Mouse (Mus musculus): ENCODE results near the gene Il1r2. TPM values are rescaled to one million over a fixed set of nuclear protein-coding genes. Genes with fewer than 3 reads are reported as not detected.

Il1r2 gene
- 0.31 and 0.39 TPM in 2 replicates for polyA plus RNA-seq (2015; fragmentation: Nextera tagmentation; extraction: Ambion mirVana)

DNA sequence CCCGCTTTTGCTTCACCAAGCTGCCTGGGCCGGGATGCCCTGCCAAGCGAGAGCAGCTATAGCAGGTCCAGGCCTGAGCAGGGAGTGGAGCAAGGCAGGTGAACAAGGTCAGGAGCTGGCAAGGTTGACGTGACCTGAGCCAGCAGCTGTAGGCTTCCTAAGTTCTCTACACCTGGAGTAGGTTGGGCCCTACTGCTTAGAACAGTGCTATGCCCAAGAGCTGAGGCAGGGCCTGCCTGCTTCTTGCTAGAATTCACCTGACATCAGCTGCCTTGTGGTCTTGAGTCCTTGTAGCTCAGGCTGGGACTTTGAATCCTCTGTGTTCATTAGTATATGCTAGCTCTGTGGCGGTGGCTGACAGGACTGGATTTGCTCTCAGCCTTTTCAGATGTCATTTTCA, at the start of gene Il1r2:
TSS of gene Il1r2 (plus strand) at position 301 of the 400 bp plus-strand sequence.
- no peak within 1 kb of the TSS for H3K9ac ChIP-seq
- no peak for ATAC-seq (ENCODE audit: low read depth)
- 96% methylated on average over 5 of the region's 5 CpGs for WGBS

DNA sequence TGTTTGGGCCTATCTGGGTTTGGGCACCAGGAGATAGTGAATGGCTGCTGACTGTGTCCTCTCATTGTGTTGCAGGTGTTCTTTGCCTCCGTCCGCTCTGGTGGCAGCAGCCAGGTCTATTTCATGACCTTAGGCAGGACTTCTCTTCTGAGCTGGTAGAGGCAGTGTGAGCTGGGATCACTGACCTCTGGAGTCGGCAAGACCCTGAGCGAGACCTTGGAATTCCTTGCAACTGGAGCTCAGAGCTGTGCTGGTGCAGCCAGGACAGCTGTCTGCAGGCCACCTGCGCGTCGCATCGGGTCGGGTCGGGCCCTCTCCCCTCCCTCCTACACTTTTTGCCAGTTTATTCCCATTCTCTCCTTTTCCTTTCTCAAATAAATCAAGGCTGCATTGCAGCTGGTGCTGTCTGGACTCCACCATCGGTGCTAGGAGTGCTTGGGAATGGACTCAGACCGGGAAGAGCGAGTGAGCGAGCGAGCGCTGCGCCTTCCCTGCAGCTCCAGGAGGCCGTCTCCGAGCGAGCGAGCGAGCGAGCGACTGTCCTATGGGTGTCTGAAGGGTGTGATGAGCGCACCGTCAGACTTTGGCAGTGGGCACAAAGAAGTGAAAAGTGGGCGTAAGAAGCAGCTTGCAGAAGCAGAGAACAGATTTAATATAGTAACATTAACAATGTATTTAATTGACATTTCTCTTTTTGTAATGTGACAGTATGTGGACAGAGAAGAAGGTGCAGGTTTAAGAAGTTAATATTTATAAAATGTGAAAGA, 49.1 kb upstream of the Il1r2 start:
- no peak overlapping the region for H3K27ac ChIP-seq (replicated peaks)
- H3K27me3 ChIP-seq, result no peaks in the 10 kb centered on the region
- 89% methylated on average over 27 of the region's 27 CpGs for WGBS
- ATAC-seq (ENCODE audit: low read depth), result no peak
- H3K36me3 ChIP-seq, result peaks cover 89% of the 10 kb centered on the region
- H3K4me1 ChIP-seq (replicated peaks), result no peaks in the 10 kb centered on the region
- no peak overlapping the region for H3K4me2 ChIP-seq
- H3K9ac ChIP-seq, result no peak overlapping the region
- no peak overlapping the region for H3K4me3 ChIP-seq
- H3K9me3 ChIP-seq, result no peaks in the 10 kb centered on the region

More for the DNA sequence above, at the start of gene Il1r2:
- H3K27me3 ChIP-seq, result no peaks in the 10 kb centered on the region
- H3K4me1 ChIP-seq (replicated peaks), result no peaks in the 10 kb centered on the region
- H3K4me3 ChIP-seq, result no peak within 1 kb of the TSS
- no peaks in the 10 kb centered on the region for H3K36me3 ChIP-seq
- H3K27ac ChIP-seq (replicated peaks), result no peak within 1 kb of the TSS
- H3K9me3 ChIP-seq, result no peaks in the 10 kb centered on the region
- no peak within 1 kb of the TSS for H3K4me2 ChIP-seq

DNA sequence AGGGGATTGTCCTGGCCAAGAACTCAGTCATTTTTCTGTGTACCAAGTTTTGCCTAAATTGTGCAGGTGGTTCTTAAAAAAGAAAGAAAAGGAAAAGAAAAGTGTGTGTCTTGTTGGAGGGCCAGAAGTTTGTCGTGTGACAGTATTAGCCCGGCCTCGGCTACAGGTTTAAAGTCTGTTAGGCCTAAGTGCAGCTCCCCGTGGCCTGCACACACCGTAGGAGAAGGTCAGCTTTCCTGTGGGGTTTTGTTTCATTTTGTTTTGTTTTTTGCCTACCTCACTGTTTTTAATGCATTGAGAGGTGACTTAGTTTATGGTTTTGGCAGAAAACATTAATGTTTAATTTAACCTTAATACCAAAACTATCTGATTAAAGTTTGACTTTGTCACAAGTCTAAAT, 48.5 kb upstream of the Il1r2 start:
- peaks cover 82% of the 10 kb centered on the region for H3K36me3 ChIP-seq
- no peak overlapping the region for H3K4me3 ChIP-seq
- no peaks in the 10 kb centered on the region for H3K9me3 ChIP-seq
- H3K9ac ChIP-seq, result no peak overlapping the region
- H3K4me2 ChIP-seq, result no peak overlapping the region
- no peak overlapping the region for H3K27ac ChIP-seq (replicated peaks)
- WGBS, result 86% methylated on average over 5 of the region's 5 CpGs
- ATAC-seq (ENCODE audit: low read depth), result no peak
- no peaks in the 10 kb centered on the region for H3K27me3 ChIP-seq
- H3K4me1 ChIP-seq (replicated peaks), result no peaks in the 10 kb centered on the region

- no peak overlapping the region for H3K9ac ChIP-seq
- peaks cover 67% of the 10 kb centered on the region for H3K36me3 ChIP-seq
- H3K9me3 ChIP-seq, result no peaks in the 10 kb centered on the region
- 0 out of 2 replicates have a peak, but pooled peaks have one; percentile 25 for ATAC-seq (ENCODE audit: low read depth)
- 83% methylated on average over 7 of the region's 7 CpGs for WGBS
- H3K4me2 ChIP-seq, result no peak overlapping the region
- no peaks in the 10 kb centered on the region for H3K4me1 ChIP-seq (replicated peaks)
- no peaks in the 10 kb centered on the region for H3K27me3 ChIP-seq
- no peak overlapping the region for H3K4me3 ChIP-seq
- no peak overlapping the region for H3K27ac ChIP-seq (replicated peaks)
Measured at GRCm38 (mm10) chr1:40027116-40027620, 46.7 kb upstream of the Il1r2 start.

- Histone ChIP-seq H3K4me2 (no peak overlapping the region), H3K4me3 (no peak overlapping the region), H3K9ac (no peak overlapping the region), H3K4me1 (replicated peaks) (no peaks in the 10 kb centered on the region), H3K36me3 (peaks cover 55% of the 10 kb centered on the region), H3K27me3 (no peaks in the 10 kb centered on the region), H3K27ac (replicated peaks) (no peak overlapping the region), H3K9me3 (no peaks in the 10 kb centered on the region)
- peak; percentile 19; the same call in 1 of the 2 replicates for ATAC-seq (ENCODE audit: low read depth)
- 87% methylated on average over 12 of the region's 12 CpGs for WGBS
Measured at GRCm38 (mm10) chr1:40028207-40028998, 45.5 kb upstream of the Il1r2 start.

DNA sequence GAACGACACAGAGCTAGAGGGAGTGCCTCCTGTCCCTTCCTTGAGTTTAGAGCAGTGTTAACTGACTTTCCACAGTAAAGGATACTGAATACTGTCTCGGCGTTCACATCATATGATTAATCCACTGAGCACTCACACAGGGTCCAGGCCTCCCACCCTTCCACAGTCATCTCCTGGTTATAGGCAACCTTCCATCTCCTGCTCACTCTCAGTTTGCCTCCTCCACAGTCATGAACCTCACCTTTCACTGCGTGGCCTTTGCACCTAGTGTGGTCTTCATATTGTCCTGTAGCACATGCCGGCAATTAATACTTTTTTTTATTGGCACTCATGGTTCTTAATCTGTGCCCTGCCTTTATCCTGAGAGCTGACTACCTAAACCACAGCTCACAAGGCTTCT, 44.3 kb upstream of the Il1r2 start:
- no peak overlapping the region for H3K4me2 ChIP-seq
- H3K9ac ChIP-seq, result no peak overlapping the region
- 93% methylated on average over 5 of the region's 5 CpGs for WGBS
- H3K36me3 ChIP-seq, result peaks cover 43% of the 10 kb centered on the region
- H3K4me3 ChIP-seq, result no peak overlapping the region
- no peaks in the 10 kb centered on the region for H3K9me3 ChIP-seq
- H3K4me1 ChIP-seq (replicated peaks), result no peaks in the 10 kb centered on the region
- ATAC-seq (ENCODE audit: low read depth), result no peak
- no peak overlapping the region for H3K27ac ChIP-seq (replicated peaks)
- H3K27me3 ChIP-seq, result no peaks in the 10 kb centered on the region

- Histone ChIP-seq H3K4me2 (no peak overlapping the region), H3K4me1 (replicated peaks) (no peaks in the 10 kb centered on the region), H3K27ac (replicated peaks) (no peak overlapping the region), H3K27me3 (no peaks in the 10 kb centered on the region), H3K9me3 (no peaks in the 10 kb centered on the region), H3K9ac (no peak overlapping the region), H3K4me3 (no peak overlapping the region), H3K36me3 (peaks cover 35% of the 10 kb centered on the region)
- no peak for ATAC-seq (ENCODE audit: low read depth)
- WGBS, result 89% methylated on average over 14 of the region's 14 CpGs
Measured at GRCm38 (mm10) chr1:40030287-40030975, 43.4 kb upstream of the Il1r2 start.

- Histone ChIP-seq H3K27ac (replicated peaks) (no peak overlapping the region), H3K4me2 (no peak overlapping the region), H3K4me3 (no peak overlapping the region), H3K36me3 (peaks cover 30% of the 10 kb centered on the region), H3K9me3 (no peaks in the 10 kb centered on the region), H3K9ac (no peak overlapping the region), H3K27me3 (no peaks in the 10 kb centered on the region), H3K4me1 (replicated peaks) (no peaks in the 10 kb centered on the region)
- 95% methylated on average over 8 of the region's 8 CpGs for WGBS
- ATAC-seq (ENCODE audit: low read depth), result no peak
Measured at GRCm38 (mm10) chr1:40030976-40031356, 42.9 kb upstream of the Il1r2 start.

DNA sequence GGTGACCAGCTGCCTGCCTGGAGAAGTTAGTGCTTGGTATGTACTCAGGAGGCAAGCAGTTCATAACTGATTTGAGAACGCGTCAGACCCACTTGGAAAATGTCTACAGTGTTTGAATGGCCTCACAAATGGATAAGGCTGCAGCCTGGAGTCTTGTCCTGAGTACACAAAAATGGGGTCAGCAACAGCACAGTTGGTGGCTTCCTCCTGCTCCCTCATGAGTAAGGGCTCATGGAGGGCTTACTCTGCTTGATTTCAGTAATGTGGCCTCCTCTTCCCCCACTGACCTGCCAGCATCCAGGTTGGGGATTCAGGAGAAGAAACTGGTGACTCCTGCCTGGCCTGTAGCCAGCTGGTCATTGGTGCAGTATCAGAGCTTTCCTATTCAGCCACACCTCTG, 42.3 kb upstream of the Il1r2 start:
- no peak overlapping the region for H3K4me3 ChIP-seq
- no peak overlapping the region for H3K9ac ChIP-seq
- no peaks in the 10 kb centered on the region for H3K27me3 ChIP-seq
- H3K36me3 ChIP-seq, result peaks cover 23% of the 10 kb centered on the region
- no peak overlapping the region for H3K4me2 ChIP-seq
- WGBS, result 98% methylated on average over 2 of the region's 2 CpGs
- H3K4me1 ChIP-seq (replicated peaks), result no peaks in the 10 kb centered on the region
- no peaks in the 10 kb centered on the region for H3K9me3 ChIP-seq
- H3K27ac ChIP-seq (replicated peaks), result 0 out of 2 replicates have a peak overlapping the region, but pooled peaks have one; percentile 9
- ATAC-seq (ENCODE audit: low read depth), result no peak

GRCm38 (mm10) chr1:40033315-40033714, 40.6 kb upstream of the Il1r2 start:
- WGBS, result 74% methylated on average over 4 of the region's 4 CpGs
- no peak for ATAC-seq (ENCODE audit: low read depth)
- no peaks in the 10 kb centered on the region for H3K4me1 ChIP-seq (replicated peaks)

DNA sequence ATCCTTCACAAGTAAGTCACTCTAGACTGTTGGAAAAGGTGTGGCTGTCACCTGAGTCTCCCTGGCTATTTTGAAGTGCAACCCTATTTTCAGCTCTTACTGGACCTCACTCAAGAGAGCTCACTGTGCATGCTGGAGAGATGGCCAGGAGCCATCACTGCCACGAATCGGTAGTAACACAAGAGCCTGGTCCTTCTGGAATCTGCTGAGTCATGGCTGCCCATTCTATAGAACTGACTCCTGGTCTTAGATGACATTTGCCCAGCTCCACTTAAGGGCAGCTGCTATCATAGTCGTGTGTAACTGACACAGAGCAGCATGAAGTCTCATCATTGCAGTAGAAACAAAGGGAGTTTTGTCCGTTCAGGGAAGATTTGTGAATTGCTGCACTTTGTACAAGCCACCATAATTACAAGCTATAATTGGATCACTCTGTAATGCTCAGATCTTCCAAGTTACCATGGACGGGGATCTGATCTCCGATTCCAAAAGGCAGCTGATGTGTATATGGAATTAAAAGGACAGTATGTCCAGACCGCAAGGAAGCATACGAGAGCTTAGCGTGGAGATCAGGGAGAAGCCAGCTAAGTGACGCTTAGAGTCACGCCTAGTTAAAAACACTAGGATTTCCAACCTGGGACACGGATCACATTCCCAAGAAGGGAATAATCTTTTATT, 40.0 kb upstream of the Il1r2 start:
- no peak overlapping the region for H3K4me2 ChIP-seq
- no peaks in the 10 kb centered on the region for H3K9me3 ChIP-seq
- H3K4me3 ChIP-seq, result no peak overlapping the region
- ATAC-seq (ENCODE audit: low read depth), result no peak
- H3K4me1 ChIP-seq (replicated peaks), result no peaks in the 10 kb centered on the region
- no peaks in the 10 kb centered on the region for H3K27me3 ChIP-seq
- no peak overlapping the region for H3K9ac ChIP-seq
- WGBS, result 69% methylated on average over 12 of the region's 12 CpGs
- H3K27ac ChIP-seq (replicated peaks), result no peak overlapping the region
- H3K36me3 ChIP-seq, result 0 out of 2 replicates have a peak, but pooled peaks cover 4% of the 10 kb centered on the region

More at GRCm38 (mm10) chr1:40033315-40033714, 40.6 kb upstream of the Il1r2 start:
- no peak overlapping the region for H3K9ac ChIP-seq
- no peaks in the 10 kb centered on the region for H3K9me3 ChIP-seq
- H3K27me3 ChIP-seq, result no peaks in the 10 kb centered on the region
- H3K4me3 ChIP-seq, result no peak overlapping the region
- H3K4me2 ChIP-seq, result no peak overlapping the region
- H3K36me3 ChIP-seq, result peaks cover 9% of the 10 kb centered on the region
- H3K27ac ChIP-seq (replicated peaks), result no peak overlapping the region

Data from neural tube, embryonic 13.5 days (tissue).